Mouse (Mus musculus) urinary bladder, postnatal 4 days (tissue): ENCODE measurements around the gene Utp11.

ENCODE experiments used
- DNase-seq, 2 experiments: peaks; one replicate each; pipeline ENCODE4 v3.0.0; 2021 to 2022; ENCODE audit warnings: low spot score in 2 of 2

The Utp11 gene

GRCm38 (mm10) chr4:124704797-124705474 lies 11.5 kb upstream of the Utp11 start:
- DNase-seq, result peak in 1 of 2 experiments; percentile 41

- DNase-seq, result no peak
Observed at GRCm38 (mm10) chr4:124703881-124704796, 10.7 kb upstream of the Utp11 start.

- no peak for DNase-seq
Observed at GRCm38 (mm10) chr4:124703406-124703805, 10.0 kb upstream of the Utp11 start.

GRCm38 (mm10) chr4:124701916-124702315 lies 8.5 kb upstream of the Utp11 start:
- DNase-seq, result no peak

GRCm38 (mm10) chr4:124701052-124701845 lies 7.8 kb upstream of the Utp11 start:
- peak in 1 of 2 experiments; percentile 28 for DNase-seq

GRCm38 (mm10) chr4:124700248-124700971 lies 7.0 kb upstream of the Utp11 start, which contains the start of gene Fhl3:
Gene Fhl3 (plus strand): TSS chr4:124700701.
- DNase-seq, result peak in 1 of 2 experiments; percentile 65

- no peak for DNase-seq
Observed at GRCm38 (mm10) chr4:124699791-124700190, 6.4 kb upstream of the Utp11 start.

- DNase-seq, result no peak
Observed at GRCm38 (mm10) chr4:124695786-124696516, 2.6 kb upstream of the Utp11 start.

- no peak for DNase-seq
Observed at GRCm38 (mm10) chr4:124694572-124694971, 1.2 kb upstream of the Utp11 start.

GRCm38 (mm10) chr4:124692416-124692861 lies 961 bp downstream of the Utp11 start:
- DNase-seq, result no peak

- DNase-seq, result no peak
Observed at GRCm38 (mm10) chr4:124691455-124691854, 1.9 kb downstream of the Utp11 start.

- DNase-seq, result no peak
Observed at GRCm38 (mm10) chr4:124685897-124686402, 7.5 kb downstream of the Utp11 start.

- no peak for DNase-seq
Observed at GRCm38 (mm10) chr4:124685453-124685852, 7.9 kb downstream of the Utp11 start.

GRCm38 (mm10) chr4:124685004-124685403 lies 8.4 kb downstream of the Utp11 start:
- no peak for DNase-seq

- no peak for DNase-seq
Observed at GRCm38 (mm10) chr4:124683474-124683873, 9.9 kb downstream of the Utp11 start.

- DNase-seq, result no peak
Observed at GRCm38 (mm10) chr4:124682270-124682669, 11.1 kb downstream of the Utp11 start.

- no peak for DNase-seq
Observed at GRCm38 (mm10) chr4:124675958-124676357, 17.4 kb downstream of the Utp11 start.

GRCm38 (mm10) chr4:124675037-124675436 lies 18.4 kb downstream of the Utp11 start:
- peak in 1 of 2 experiments; percentile 28 for DNase-seq

GRCm38 (mm10) chr4:124674334-124675032 lies 18.9 kb downstream of the Utp11 start:
- no peak for DNase-seq
